Mouse (Mus musculus): ENCODE results near the gene Degs1.
"Not testable (repeated sequence)": the region's sequence is repeated elsewhere in the genome, so short reads cannot be mapped to it uniquely, and the experiment has no call there.

The Degs1 gene

DNA sequence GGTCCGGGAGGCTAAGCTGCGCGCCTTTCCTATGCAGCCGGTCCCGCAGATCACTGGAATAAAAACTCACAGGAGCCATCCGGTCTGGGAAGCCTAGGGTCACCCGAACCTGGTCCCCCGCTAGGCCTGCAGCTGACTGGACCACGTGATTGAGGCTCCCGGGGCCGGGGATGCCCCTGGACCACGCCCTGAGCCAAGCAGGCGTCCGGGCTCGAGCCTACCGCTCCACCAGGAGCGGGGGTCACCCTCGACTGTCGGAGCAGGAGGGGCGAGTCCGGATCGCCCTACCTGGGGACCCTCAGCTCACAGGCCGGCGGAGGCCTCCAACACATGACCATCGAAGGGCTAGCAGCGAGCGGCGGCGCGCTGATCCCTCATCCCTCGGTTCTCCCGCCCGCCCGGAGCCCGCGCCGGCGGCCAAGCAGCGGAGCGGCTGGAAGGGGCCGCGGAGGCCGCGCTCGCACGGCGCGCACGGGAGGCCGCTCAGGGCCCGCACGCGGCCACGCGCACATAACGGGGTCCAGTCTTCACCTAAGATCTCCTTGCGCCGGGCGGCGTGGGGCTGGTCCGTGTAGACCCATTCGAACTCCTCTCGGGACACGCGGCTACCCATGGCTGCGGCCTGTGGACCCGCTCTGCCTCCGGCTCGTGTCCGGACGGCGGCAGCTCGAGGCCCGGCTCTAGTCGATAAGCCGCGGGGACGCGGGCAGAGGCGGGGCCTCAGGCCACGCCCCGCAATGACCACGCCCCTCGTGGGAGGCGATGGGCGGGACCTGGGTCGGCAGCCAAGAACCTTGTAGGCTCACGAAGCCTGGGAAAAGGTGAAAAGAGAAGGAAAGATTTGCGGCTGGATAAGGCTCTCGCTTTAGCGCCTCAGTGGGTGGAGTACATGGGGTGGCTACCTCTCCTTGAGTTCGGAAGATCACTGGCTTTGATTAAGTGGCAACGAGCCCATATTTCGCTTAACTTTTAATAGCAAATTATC is at the start of gene Degs1:
Degs1 (minus strand) TSS at position 714 of the 985 bp plus-strand sequence.
- DNase-seq = peak; percentile 85

DNA sequence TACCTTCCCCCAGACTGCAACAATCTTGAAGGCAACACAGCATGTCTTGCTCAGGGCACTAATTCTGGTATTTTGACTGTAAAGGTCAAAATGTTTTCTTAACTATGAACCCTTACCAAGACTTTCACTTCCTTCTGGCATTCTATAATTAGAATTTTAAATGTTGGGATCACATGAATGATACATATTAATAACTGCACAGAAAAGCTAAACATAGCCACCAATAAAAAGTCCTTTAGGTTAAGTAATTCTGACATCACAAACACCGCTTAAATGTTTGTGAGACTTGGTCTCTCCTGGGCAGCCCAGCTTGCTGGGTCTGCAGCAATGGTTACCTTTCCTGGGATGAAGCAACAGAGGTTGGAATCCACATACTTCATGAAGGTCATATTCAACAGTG is 43.3 kb upstream of the Degs1 start:
- DNase-seq = no peak

DNA sequence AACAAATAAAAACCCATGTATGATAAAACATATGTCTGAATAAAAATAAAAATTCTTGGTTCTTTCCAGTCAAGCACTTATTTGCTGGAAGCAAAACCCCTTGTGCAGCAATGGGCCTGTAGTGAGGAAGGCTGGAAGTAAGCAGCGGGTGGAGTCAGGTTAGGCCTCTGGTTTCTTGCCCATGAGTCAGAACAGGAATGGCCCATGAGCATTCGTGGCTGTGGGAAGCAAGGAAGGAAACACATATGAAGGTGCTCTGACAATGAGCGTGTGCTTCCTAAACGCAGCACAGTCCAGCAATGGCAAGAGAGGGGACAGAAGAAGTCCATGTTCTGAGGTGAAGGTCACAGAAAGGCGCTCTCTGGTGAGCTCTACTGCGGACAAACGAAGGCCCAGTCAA is 41.9 kb upstream of the Degs1 start:
- DNase-seq = no peak

GRCm38 (mm10) chr1:182323139-182323538 is 40.5 kb upstream of the Degs1 start:
- DNase-seq = no peak

GRCm38 (mm10) chr1:182314201-182314600 is 31.6 kb upstream of the Degs1 start:
- DNase-seq = no peak

GRCm38 (mm10) chr1:182313181-182313580 is 30.6 kb upstream of the Degs1 start:
- DNase-seq = no peak

- no peak for DNase-seq
These were observed 28.8 kb upstream of the Degs1 start for GRCm38 (mm10) chr1:182311376-182311775.

- DNase-seq = no peak
These were observed 27.7 kb upstream of the Degs1 start for GRCm38 (mm10) chr1:182310316-182310715.

DNA sequence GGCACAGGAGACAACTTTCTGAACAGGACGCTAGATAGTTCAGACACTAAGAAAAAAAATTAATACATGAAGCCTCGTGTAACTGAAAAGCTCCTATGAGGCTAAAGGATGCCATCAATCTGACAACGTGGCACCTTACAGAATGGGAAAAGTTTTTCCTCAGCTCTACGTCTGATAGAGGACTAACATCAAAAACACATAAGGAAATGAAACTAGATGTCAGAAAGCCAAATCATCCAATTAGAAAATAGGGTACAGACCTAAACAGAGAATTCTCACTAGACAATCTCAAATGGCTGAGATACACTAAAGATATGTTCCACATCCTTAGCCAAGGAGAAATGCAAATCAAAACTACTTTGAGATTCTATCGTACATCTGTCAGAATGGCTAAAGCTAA is 26.8 kb upstream of the Degs1 start:
- DNase-seq = no peak

DNA sequence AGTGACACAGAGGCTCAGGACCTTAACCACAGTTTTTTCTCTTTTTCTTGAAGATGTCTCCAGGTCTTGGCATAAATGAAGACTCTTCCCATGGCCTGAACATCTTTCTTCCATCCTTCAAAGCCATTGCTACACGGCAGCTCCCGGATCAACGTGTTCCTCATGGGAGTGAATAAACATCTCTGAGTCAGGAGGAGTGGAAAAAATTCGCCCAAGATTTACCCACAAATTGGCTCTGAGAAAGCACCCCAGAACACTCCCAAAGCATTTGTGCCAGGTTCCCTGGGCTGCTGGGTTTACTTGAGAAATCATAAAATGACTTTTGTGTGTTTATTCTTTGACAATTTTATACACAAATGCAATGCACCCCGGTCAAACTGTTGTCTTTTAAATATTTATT is 20.3 kb upstream of the Degs1 start:
- DNase-seq = no peak

GRCm38 (mm10) chr1:182302176-182302870 is 19.7 kb upstream of the Degs1 start:
- DNase-seq = no peak

DNA sequence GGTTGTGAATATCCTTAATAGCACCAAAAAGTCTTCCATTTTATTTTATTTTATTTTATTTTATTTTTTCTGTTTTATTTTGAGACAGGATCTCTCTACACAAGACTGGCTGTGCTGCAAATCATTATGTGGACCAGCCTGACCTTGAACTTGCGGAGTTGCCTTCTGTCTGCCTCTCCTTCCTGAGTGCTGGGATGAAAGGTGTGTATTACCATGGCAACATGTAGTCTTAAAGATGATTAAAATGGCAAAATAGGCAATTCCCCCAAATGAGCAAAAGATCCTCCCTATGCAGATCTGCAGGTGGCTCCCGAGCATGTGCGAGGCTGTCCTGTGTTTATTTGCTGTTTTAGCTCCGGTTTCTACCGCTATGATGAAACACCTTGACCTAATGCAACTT is 15.2 kb upstream of the Degs1 start:
- DNase-seq = no peak

DNA sequence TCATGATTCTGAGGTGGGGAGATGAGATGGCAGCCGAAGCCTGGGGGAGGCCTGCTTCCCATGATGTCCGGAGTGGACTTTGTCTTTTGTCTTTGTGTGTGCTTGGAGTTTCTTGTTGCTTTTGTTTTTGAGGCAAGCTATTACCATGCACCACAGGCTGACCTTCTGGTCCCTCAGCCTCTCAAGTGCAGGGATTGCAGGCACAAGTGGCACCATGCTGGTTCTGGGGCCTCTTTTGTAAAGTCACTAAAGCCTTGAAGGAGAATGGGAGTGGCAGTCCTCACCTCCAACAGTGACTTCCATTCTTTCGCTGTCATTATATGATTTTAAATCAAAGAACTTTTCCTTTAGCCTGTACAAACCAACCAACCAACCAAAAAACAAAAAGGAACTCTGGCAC is 14.6 kb upstream of the Degs1 start:
- DNase-seq = no peak

- DNase-seq = no peak
These were observed 14.2 kb upstream of the Degs1 start for GRCm38 (mm10) chr1:182296816-182297215.

- no peak for DNase-seq
These were observed 13.5 kb upstream of the Degs1 start for GRCm38 (mm10) chr1:182296141-182296540.

DNA sequence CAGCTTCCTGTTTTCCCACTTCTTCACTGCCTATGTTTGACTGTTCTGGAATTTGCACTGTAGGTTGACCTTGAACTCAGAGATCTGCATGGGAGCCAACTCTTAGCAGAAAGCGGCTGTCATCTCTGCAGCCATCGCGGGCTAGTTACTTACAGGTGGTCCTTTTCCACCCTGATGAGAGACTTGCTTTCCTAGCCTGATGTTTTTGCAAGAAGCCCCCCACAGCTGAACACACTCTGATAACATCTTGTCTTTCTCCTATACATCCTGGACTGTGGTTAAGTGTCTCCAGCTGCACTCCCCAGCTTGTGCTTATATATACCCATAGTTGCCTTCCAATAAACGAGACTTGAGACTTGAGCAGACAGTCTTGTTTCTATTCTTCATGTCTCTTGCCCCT is 9.7 kb upstream of the Degs1 start:
- DNase-seq = no peak

DNA sequence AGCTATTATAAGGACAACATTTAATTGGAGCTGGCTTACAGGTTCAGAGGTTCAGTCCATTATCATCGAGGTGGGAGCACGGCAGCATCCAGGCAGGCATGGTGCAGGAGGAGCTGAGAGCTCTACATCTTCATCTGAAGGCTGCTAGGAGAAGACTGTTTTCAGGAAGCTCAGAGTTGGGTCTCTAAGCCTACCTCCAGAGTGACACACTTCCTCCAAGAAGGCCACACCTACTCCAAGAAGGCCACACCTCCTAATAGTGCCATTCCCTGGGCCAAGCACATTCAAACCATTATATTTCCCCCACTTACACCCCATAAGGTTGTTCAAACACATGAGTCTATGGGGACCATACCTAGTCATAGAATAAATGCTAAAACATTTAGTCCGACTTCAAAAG is 8.1 kb upstream of the Degs1 start:
- DNase-seq = not testable (repeated sequence)

- DNase-seq = no peak
These were observed 7.2 kb upstream of the Degs1 start for GRCm38 (mm10) chr1:182289781-182290180.

GRCm38 (mm10) chr1:182288601-182289000 is 6.0 kb upstream of the Degs1 start:
- DNase-seq = no peak

GRCm38 (mm10) chr1:182287781-182288180 is 5.2 kb upstream of the Degs1 start:
- no peak for DNase-seq

DNA sequence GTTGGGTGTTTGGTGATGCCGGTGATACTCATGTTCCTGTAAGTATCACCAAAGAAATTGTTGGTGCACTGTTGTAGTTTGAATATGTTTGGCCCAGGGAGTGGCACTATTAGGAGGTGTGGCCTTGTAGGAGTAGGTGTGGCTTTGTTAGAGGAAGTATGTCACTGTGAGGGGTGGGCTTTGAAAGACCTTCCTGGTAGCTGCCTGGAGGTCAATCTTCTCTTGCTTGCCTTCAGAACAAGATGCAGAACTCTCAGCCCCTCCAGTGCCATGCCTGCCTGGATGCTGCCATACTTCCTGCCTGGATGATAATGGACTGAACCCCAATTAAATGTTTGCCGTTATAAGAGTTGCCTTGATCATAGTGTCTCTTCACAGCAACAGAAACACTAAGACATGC is 2.2 kb upstream of the Degs1 start:
- no peak for DNase-seq

GRCm38 (mm10) chr1:182283231-182283630 is 627 bp upstream of the Degs1 start:
- no peak for DNase-seq

GRCm38 (mm10) chr1:182281251-182281711 is 1.3 kb downstream of the Degs1 start:
- DNase-seq = no peak

DNA sequence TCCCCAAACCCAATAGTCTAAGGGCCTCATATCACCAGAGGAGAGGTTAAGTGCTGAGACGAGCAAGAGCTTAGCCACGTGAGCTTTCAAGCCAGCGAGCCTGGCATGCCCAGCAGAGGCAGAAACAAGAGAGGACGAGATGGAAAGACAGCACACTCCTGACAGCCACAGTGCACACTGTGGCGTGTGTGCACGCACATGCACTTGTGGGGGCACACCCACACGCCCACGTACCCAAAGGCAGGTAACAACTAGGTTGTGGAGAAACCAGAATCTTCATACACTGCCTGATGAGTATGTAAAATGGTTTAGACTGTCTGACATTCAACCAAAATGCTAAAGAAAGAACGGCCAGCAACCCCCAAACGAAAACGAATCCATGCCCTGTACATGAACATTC is 2.0 kb downstream of the Degs1 start:
- DNase-seq = no peak

All from right cerebral cortex, postnatal 4 days (tissue).